Mouse (Mus musculus): Measurements from ENCODE around the gene Slc9a3r2. TPM values are rescaled to one million over a fixed set of nuclear protein-coding genes. Genes with fewer than 3 reads are reported as not detected.

Gene Slc9a3r2
- polyA plus RNA-seq, 1 experiment from 2014 or later, result 12.5 TPM

GRCm38 (mm10) chr17:24636781-24637481, 13.2 kb downstream of the Slc9a3r2 start:
- no peak overlapping the region for H3K9ac ChIP-seq (replicated peaks)
- H3K27ac ChIP-seq (ENCODE audit: low read depth), result no peak overlapping the region
- H3K9me3 ChIP-seq (ENCODE audit: low read length), result no peaks in the 10 kb centered on the region
- TF ChIP-seq EP300 (IDR thresholded peaks at IDR 0.05; ENCODE audit: low read depth) (no peak), CTCF (IDR thresholded peaks at IDR 0.05; ENCODE audit: low read depth) (no peak)
- H3K4me1 ChIP-seq (ENCODE audit: insufficient read depth), result peaks cover 15% of the 10 kb centered on the region
- ATAC-seq (no peak), DNase-seq (no peak)
- H3K27me3 ChIP-seq (ENCODE audit: insufficient read depth, low read length), result no peaks in the 10 kb centered on the region
- peaks cover 2% of the 10 kb centered on the region; the same call in 1 of the 2 replicates for H3K36me3 ChIP-seq (replicated peaks; ENCODE audit: insufficient read depth, low read length)
- H3K4me2 ChIP-seq (ENCODE audit: low read depth, low read length), result no peak overlapping the region
- 63% methylated on average over 5 of the region's 5 CpGs for WGBS (ENCODE audit: insufficient replicate concordance)
- no peak overlapping the region for H3K4me3 ChIP-seq (ENCODE audit: low read depth, low read length)

- H3K4me3 ChIP-seq (ENCODE audit: low read depth, low read length), result no peak overlapping the region
- no peaks in the 10 kb centered on the region for H3K9me3 ChIP-seq (ENCODE audit: low read length)
- 82% methylated on average over 5 of the region's 5 CpGs for WGBS (ENCODE audit: insufficient replicate concordance)
- H3K4me1 ChIP-seq (ENCODE audit: insufficient read depth), result peaks cover 19% of the 10 kb centered on the region
- no peak for TF ChIP-seq EP300 (IDR thresholded peaks at IDR 0.05; ENCODE audit: low read depth)
- TF ChIP-seq CTCF (IDR thresholded peaks at IDR 0.05; ENCODE audit: low read depth), result no peak
- H3K36me3 ChIP-seq (replicated peaks; ENCODE audit: insufficient read depth, low read length), result peaks cover 4% of the 10 kb centered on the region
- ATAC-seq (no peak), DNase-seq (no peak)
- no peak overlapping the region for H3K4me2 ChIP-seq (ENCODE audit: low read depth, low read length)
- no peaks in the 10 kb centered on the region for H3K27me3 ChIP-seq (ENCODE audit: insufficient read depth, low read length)
- no peak overlapping the region for H3K27ac ChIP-seq (ENCODE audit: low read depth)
- H3K9ac ChIP-seq (replicated peaks), result no peak overlapping the region
Observed at GRCm38 (mm10) chr17:24635694-24636093, 14.4 kb downstream of the Slc9a3r2 start.

- no peaks in the 10 kb centered on the region for H3K9me3 ChIP-seq (ENCODE audit: low read length)
- no peak overlapping the region for H3K4me2 ChIP-seq (ENCODE audit: low read depth, low read length)
- DNase-seq (no peak), ATAC-seq (no peak)
- no peak overlapping the region for H3K4me3 ChIP-seq (ENCODE audit: low read depth, low read length)
- WGBS (ENCODE audit: insufficient replicate concordance), result 63% methylated on average over 4 of the region's 4 CpGs
- H3K36me3 ChIP-seq (replicated peaks; ENCODE audit: insufficient read depth, low read length), result peaks cover 6% of the 10 kb centered on the region
- H3K27ac ChIP-seq (ENCODE audit: low read depth), result no peak overlapping the region
- no peak overlapping the region for H3K9ac ChIP-seq (replicated peaks)
- TF ChIP-seq CTCF (IDR thresholded peaks at IDR 0.05; ENCODE audit: low read depth) (no peak), EP300 (IDR thresholded peaks at IDR 0.05; ENCODE audit: low read depth) (no peak)
- H3K27me3 ChIP-seq (ENCODE audit: insufficient read depth, low read length), result no peaks in the 10 kb centered on the region
- H3K4me1 ChIP-seq (ENCODE audit: insufficient read depth), result peaks cover 19% of the 10 kb centered on the region
Observed at GRCm38 (mm10) chr17:24635024-24635423, 15.1 kb downstream of the Slc9a3r2 start.

GRCm38 (mm10) chr17:24633831-24634230, 16.3 kb downstream of the Slc9a3r2 start:
- DNase-seq, result no peak
- Histone ChIP-seq H3K4me3 (ENCODE audit: low read depth, low read length) (no peak overlapping the region), H3K36me3 (replicated peaks; ENCODE audit: insufficient read depth, low read length) (peaks cover 12% of the 10 kb centered on the region), H3K27me3 (ENCODE audit: insufficient read depth, low read length) (no peaks in the 10 kb centered on the region), H3K27ac (ENCODE audit: low read depth) (no peak overlapping the region), H3K9me3 (ENCODE audit: low read length) (no peaks in the 10 kb centered on the region), H3K4me2 (ENCODE audit: low read depth, low read length) (no peak overlapping the region), H3K4me1 (ENCODE audit: insufficient read depth) (peaks cover 19% of the 10 kb centered on the region), H3K9ac (replicated peaks) (0 out of 2 replicates have a peak overlapping the region, but pooled peaks have one; percentile 4)
- TF ChIP-seq CTCF (IDR thresholded peaks at IDR 0.05; ENCODE audit: low read depth) (no peak), EP300 (IDR thresholded peaks at IDR 0.05; ENCODE audit: low read depth) (no peak)
- 87% methylated on average over 11 of the region's 11 CpGs for WGBS (ENCODE audit: insufficient replicate concordance)
- ATAC-seq, result no peak

GRCm38 (mm10) chr17:24632813-24633449, 17.2 kb downstream of the Slc9a3r2 start:
- peaks cover 14% of the 10 kb centered on the region for H3K36me3 ChIP-seq (replicated peaks; ENCODE audit: insufficient read depth, low read length)
- peak overlapping the region; percentile 62 for H3K4me3 ChIP-seq (ENCODE audit: low read depth, low read length)
- DNase-seq (peak; percentile 47), ATAC-seq (peak; percentile 49)
- 12% methylated on average over 22 of the region's 22 CpGs for WGBS (ENCODE audit: insufficient replicate concordance)
- no peaks in the 10 kb centered on the region for H3K27me3 ChIP-seq (ENCODE audit: insufficient read depth, low read length)
- TF ChIP-seq EP300 (IDR thresholded peaks at IDR 0.05; ENCODE audit: low read depth) (no peak), CTCF (IDR thresholded peaks at IDR 0.05; ENCODE audit: low read depth) (no peak)
- peak overlapping the region; percentile 89 for H3K4me2 ChIP-seq (ENCODE audit: low read depth, low read length)
- peak overlapping the region; percentile 73 for H3K27ac ChIP-seq (ENCODE audit: low read depth)
- H3K4me1 ChIP-seq (ENCODE audit: insufficient read depth), result peaks cover 19% of the 10 kb centered on the region
- peak overlapping the region; percentile 57 for H3K9ac ChIP-seq (replicated peaks)
- H3K9me3 ChIP-seq (ENCODE audit: low read length), result no peaks in the 10 kb centered on the region

- no peak for TF ChIP-seq EP300 (IDR thresholded peaks at IDR 0.05; ENCODE audit: low read depth)
- no peak for TF ChIP-seq CTCF (IDR thresholded peaks at IDR 0.05; ENCODE audit: low read depth)
- 1% methylated on average over 51 of the region's 51 CpGs for WGBS (ENCODE audit: insufficient replicate concordance)
Observed at GRCm38 (mm10) chr17:24632167-24632812, 17.8 kb downstream of the Slc9a3r2 start, which contains the start of the genes Tsc2 and Nthl1. Tsc2 (minus strand) TSS chr17:24632630. Nthl1 (plus strand) TSS chr17:24632680.

More at GRCm38 (mm10) chr17:24632167-24632812, 17.8 kb downstream of the Slc9a3r2 start, which contains the start of the genes Tsc2 and Nthl1:
- ATAC-seq (peak; percentile 82), DNase-seq (peak; percentile 88)
- Histone ChIP-seq H3K4me1 (ENCODE audit: insufficient read depth) (peaks cover 19% of the 10 kb centered on the region), H3K27ac (ENCODE audit: low read depth) (peak within 1 kb of the TSS; percentile 73), H3K9me3 (ENCODE audit: low read length) (no peaks in the 10 kb centered on the region), H3K4me2 (ENCODE audit: low read depth, low read length) (peak within 1 kb of the TSS; percentile 89), H3K9ac (replicated peaks) (peak within 1 kb of the TSS; percentile 57), H3K36me3 (replicated peaks; ENCODE audit: insufficient read depth, low read length) (peaks cover 17% of the 10 kb centered on the region), H3K4me3 (ENCODE audit: low read depth, low read length) (peak within 1 kb of the TSS; percentile 62), H3K27me3 (ENCODE audit: insufficient read depth, low read length) (no peaks in the 10 kb centered on the region)
